Mouse (Mus musculus): ENCODE measurements around the gene Cd34.
A peak's percentile ranks its signal among the peaks of the same experiment; 100 is the strongest.

The Cd34 gene

DNA sequence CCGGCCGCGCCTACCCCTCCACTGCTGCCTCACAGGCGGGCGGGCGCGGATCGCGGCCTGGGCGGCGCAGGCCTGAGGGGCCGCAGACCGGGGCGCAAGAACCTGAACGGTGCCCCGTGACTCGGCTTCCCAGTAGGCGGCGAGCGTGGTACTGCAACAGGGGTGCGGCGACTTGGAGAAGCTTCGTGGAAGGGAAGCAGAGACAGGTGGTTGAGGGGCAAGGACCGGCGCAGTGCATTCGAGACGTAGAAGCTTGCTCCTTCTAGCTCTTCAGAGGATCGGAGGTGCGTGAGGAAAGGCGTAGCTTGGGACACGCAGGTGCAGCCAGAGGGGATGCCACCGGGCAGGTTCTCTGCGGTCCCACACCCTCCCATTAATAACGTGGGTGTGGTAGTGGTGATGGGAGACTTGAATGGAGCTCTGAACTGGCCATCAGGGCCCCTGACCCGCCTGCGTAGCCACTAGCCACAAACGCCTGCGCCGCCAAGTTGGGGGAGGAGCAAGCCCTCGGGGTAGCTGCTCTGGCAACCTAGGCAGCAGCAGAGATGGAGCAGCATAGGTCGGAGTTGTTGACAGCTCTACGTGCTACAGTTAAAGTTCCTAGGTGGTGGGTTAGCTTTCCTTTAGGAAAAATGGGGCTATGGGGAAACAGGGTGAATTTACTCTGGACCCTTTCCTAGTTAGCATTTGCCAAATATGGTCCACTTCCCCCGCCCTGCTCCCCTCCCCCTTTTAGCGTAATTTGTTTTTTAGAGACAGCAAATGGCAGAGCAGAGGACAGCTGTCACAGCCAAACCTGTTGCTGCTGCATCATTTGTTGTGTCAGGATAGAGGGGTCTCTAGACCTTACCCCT is 38.1 kb downstream of the Cd34 start:
- DNase-seq: peak; percentile 86

DNA sequence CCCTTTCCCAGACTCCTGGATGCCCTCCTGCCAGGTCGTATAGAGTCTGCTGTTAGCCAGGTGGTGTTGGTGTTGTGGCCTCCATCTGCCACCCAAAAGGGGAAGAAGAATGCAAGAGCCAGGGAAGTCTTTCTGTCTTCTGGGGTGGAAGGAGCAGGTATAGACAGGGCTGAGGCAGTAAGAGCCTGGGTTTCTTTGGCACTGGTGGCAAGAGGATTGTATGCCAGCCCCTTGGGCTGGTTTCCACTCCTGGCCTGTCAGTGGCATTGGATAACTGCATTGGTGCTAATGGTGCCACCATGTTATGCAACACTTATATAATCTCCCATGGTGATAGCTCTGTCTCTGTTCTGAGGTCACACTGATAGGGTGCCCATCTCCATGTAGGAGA is 38.7 kb downstream of the Cd34 start:
- no peak for DNase-seq

DNA sequence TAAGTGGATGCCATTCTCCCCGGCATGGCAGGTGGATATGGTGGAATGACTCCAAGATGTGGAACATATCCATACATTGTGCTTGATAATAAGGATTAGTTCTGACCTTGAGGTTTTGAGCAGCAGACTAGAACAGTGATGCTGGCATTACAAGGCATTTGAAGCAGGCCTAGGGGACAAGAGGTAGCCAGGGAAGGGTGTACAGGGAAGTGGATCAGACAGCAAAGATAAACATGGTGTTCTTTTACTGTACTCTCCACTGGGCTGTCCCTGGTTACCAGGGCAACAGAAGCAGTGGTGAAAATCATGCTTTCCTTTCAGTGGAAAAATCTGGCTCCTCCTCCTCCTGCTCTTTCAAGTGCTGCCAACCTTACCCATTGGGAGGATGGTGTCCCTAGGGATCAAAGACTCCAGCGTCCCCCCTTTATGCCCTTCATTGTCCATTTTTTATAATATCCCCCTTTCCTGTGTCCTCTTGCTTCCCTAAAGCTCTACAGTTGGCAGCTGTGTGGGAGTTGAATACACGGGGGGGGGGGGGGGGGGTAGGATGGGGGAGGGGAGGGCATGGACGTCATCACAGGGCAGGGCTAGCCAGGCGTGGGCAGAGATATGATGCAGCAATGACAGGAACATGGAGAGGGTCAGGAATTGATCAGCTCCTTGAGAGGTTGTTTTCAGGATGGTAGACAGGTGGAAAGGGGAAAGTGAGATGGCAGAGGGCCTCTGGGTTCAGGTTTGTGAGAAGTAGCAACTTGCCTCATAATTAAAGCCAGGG is 39.5 kb downstream of the Cd34 start:
- DNase-seq: peak; percentile 70

DNA sequence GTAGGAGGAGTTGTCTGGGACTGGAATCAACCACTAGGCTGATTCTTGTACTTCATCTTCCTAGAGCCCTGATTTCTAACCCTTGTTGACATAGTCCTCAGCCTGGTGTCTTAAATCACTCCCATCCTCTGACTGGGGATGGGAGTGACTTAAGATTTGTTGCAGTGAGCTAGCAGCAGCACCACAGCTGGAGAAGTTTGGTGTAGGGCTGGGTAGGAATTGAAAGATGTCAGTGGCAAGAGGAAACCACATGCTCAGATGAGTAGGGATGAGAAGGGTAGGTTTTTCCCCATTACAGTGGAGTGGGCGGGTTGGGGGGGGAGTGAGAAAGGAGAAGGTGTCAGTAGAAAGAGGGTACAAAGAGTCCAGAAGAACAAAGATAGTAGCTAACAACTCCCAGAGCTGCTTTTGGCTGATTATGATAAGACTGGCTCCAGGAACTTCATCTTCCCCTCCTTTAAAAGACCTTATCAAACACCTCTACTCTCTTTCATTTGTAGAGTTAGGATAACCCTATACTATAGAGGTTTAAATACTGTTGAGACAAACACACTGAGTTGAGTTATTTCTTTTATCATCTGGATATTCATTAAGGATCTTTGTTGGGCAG is 42.3 kb downstream of the Cd34 start:
- no peak for DNase-seq

DNA sequence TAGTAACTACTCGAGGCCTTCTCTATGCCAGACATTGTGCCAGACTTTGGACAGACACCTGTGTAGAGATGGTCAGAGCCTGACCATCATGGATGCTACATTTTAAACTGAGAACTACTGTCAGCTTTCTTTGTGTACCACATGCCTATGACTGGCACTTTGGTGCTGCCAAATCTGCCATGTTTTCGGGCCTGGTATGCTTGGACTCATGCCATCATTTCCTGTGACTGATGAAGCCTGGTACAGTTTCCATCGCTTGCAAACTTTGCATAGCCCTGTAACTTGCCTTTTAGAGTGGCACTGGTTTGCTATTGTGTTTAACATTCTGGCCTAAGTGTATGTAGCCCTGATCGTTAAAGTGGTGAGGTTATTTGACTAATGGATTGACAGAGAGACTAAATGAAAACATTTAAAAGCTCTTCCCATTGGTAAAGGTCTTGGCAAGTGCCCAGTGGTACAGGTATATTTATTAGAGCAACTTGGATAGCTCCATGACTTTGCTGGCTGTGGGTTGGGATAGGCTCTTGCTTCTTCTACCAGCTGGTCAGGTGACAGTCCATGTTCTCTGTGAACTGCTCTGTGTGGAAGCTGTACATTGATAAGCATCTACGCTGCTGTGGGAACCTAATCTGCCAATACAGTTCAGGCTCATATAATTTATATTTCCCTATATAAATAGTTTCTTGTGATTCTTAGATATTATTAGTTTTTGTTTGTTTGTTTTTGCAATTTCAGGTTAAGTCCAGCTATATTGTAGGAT is 44.5 kb downstream of the Cd34 start:
- DNase-seq: no peak

DNA sequence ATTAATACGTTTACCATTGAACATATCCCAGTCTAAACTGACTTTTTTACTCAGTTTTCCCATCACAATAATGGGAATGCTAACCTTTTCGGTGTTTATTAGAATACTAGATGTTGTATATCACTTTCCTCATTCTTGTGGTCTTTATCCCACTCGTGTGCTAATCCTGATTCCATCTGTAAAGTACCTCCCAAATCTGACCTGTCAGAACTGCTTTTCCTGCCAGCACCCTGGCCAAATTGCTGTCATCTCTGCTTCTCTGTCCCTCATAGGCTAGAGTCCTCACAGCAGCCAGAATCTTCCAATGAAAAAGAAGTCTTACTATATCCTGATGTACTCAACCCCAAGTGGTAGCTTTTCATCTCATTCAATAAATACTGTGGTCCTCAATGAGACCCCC is 46.3 kb downstream of the Cd34 start:
- no peak for DNase-seq

DNA sequence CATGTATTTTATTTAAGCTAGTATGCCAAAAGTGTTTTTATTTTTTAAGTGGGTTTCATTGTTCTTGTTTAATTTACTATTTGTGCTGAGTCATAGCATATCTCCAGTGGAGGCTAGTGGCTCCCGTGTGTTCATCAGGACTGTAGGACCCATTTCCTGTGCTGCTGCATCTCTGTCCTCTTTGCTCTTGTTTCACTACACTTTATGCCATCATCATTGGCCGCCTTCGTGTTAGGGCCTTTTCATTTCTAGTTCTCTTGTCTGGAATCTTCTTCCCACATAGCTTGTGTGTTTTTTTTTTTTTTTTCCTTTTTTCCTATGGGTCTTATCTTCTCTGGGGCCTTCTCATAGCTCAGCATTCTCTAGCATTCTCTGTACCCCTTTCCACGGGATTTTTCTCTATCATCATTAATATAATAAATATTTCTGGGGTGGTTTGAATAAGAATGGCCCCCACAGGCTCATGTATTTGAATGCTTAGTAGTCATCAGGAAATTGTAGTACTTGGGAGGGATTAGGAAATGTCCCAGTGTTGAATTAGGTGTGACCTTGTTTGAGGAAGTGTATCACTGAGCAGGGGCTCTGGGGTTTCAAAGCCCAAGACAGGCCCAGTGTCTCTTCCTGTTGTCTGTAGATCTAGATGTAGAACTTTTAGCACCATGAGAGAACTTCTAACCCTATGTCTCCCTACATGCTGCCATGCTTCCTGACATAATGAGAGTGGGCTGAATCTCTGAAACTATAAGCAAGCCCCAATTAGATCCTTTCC is 47.0 kb downstream of the Cd34 start:
- DNase-seq: no peak

DNA sequence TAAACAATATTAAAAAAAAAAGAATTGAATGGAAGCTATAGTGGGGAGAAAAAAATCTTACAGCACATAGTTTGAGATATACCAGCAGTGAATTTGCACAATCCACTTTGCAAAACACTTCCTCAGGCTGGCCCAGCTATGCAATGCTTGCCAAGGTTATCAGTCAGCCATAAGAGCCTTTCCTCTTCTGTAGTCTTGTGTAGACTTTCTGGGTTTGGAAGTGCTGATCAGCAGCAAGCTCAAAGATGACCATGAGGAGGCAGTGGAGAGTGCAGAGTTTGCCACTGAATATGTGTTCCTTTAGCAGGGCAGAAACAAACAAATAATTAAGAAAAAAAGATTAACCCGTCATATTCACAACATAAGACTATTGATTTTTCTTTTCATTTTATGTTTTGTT is 50.4 kb downstream of the Cd34 start:
- no peak for DNase-seq

DNA sequence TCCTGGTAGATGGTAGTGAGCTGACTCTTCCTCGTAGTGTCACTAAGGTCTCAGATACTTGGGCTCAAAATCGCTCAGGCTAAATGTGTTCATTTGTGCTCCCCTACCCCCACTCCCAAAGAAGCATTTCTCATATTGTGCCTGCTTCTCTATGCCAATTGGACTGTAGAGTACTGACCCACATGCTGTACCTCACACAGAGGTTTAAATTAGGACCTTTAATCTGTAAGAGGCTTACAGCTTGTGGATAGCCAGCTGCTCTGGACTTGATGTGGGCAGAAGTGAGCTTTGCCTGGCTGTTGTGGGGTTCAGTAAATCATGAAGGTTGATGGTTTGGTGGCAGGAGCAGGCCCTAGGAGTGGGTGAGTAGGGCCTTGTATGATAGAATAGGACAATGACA is 52.4 kb downstream of the Cd34 start:
- DNase-seq: no peak

DNA sequence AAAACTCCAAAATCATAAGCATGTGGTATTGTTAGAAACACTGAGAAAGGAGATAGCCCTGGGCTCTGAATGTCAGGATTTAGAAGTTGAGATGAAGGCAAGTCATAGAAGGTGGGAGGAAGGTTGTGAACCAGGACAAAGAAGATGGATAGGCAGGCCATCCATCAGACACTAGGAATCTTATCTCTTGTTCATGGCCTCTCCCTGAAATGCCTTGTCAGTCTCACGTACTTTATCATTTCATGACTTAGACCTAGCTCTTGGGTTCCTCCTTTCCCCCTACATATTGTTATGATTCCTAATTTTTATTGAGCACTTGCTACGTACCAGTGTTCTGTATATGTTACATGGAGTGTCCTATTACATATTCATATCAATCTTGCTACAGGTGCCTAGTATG is 53.0 kb downstream of the Cd34 start:
- no peak for DNase-seq

DNA sequence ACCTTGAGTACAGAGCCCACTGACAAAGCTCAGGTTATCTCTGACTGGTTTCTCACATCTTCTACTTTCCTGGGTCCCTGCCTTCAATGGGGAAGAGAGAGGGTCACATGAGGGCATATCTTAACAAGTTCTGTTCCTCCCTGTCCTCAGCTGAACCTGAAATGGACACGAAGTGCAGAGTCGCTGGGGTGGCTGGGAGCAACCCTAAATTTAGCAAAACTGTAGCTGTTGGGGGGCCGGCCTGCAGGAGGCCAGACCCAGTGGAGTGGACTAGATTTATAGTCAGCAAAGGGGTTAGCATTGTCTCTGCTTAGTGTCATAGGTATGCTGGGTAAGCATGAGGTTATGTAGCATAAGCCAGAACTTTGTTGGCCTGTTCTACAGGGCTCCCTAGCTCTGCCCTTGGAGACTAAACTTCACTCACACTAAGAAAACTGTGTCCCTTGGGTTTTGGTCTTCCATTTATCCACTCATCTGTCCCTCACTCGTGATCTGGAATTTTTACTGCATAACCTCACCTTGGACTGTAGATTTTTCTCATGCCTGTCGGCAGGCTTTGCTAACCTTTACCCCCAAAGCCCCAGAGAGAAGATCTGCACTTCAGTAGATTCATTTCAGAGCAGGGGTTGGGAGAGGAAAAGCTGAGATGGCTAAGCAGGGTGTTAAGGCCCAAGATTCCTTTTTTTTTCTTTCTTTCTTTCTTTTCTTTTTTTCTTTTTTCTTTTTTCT is 54.1 kb downstream of the Cd34 start:
- DNase-seq: no peak

DNA sequence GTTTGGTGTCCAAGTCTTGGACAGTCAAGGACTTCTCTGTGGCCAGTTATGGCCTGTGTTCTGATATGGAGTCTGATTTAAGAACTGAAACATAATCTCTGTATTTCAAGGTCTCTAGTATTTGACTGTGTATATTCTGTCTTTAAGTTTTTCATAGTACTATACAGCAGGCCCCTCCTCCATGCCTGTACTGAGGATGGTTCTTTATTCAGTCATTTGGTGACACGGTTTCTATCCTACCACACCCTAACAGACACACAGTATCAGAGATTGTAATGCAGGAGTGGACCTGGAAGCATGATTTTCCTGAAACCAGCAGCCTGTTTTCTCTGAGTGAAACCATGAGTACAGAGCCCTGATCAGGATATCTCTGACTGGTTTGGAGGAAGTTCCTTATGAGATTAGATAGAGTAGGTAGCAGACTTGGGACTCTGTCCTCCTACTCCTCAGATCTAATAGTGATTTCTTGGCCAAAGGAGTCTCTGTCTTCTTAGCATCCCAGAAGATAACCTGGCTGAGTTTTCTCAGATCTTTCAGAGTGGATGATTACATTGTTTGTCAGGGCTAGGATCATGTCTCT is 54.9 kb downstream of the Cd34 start:
- DNase-seq: no peak

DNA sequence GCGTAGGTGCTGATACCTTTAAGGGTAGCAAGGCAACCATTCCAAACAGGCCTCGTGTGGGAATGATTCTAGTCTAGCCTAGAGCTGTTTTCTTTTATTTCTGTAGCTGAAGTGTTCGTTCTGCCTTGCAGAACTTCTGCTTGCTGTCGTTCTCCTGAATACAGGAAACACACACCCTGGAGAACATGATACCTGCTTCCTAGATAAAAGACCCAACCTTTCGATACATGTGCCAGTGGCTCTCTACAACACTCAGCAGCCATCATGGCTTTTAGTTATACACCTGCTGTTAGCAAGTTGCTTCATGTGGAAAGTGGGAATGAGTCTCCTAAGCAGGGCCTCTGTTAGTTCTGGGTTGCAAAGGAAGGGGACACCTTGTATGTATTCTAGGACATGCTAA is 55.6 kb downstream of the Cd34 start:
- no peak for DNase-seq

DNA sequence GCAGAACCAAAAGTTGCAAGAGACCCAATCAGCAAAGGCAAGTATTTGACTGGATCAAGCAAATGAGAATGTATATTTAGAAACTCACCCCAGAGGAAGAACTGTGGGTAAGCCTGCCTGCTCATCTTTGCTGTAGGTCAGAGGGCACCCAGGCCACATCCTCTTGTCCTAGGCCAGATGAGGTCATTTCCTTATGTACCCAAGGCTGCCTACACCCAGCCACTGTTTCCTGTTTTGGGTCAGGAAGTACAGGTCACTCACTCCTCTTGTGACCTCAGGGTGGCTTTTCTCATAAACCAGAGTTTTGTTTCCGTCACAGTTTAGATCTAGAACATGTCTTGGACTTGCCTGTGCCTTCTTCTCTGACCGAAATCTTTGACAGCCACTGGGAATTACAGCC is 56.6 kb downstream of the Cd34 start:
- DNase-seq: peak; percentile 65

DNA sequence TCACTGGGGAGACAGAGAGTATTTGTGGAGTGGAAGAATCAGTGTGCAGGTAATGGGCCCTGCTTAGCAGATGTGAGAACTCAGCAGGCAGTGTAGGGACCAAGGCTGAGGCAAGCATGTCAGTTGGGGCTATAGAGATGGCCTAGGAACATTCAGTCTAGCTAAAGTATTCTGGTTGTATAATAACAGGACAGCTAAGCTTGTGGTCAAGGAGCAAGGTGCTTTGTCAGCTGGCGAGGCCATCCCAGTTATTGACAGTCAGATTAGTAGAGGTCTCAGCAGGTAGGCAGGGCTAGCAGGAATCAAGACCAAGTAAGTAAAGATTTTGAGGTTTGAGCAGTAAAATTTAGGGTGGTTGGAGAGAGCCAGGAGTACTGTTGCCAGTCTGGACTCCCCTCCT is 59.8 kb downstream of the Cd34 start:
- DNase-seq: no peak

DNA sequence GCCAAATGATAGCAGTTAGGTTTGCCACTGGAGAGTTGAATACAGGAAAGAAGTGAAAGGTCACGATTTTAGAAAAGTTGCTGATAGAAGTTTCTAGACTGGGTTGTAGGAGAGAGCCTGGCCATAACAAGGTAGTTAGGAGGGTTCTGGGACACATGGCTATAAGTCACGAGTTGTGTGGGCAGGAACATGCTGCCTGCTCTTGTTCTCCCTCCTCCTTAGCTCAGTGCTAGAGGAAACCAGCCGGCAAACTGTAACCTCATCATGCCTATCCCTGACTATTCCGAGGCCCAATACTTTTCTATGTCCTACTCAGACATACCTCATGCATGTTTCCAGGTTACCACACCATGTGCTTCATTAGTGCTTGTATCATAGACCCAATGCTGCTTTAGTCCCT is 64.7 kb downstream of the Cd34 start:
- no peak for DNase-seq

DNA sequence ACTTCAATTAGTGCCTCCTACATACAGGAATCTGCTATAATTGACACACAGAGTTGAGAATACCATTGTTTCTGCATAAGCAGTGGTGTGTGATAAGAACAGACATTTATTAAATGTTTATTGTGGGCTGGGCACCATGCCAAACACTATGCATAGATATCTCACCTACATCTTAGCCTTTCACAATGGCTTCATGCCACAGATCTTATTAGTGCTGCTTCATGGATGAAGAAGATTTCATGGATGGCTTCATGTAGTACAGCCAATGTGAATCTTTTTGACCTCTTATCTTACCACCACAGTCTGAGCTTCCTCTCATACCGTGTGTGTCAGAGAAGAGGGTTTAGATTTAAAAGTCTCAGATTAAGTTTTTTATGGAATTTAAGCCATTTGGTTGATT is 65.6 kb downstream of the Cd34 start:
- DNase-seq: no peak

DNA sequence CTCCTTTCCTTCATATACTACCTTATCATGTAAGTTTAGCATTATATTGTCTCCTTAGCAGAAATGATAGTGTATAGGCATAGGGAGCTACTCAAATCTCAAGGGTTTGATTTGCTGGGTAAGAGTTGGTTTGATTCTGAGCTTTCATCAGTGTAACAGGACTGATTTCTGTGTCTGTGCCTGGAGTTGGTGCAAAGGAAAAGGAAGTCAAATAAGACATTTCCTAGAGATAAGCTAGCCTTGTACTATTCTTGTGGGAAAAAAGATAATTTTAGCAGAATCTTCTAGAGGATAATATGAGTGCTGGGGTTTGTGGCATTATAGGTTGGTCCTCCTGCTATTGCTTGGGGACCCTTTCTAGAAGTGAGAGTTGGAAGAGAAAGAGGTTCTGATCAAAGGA is 67.6 kb downstream of the Cd34 start:
- no peak for DNase-seq
